Mouse (Mus musculus) layer of hippocampus, postnatal 10 days (tissue): ENCODE results near the gene Clybl. TPM values are rescaled to one million over a fixed set of nuclear protein-coding genes. Genes with fewer than 3 reads are reported as not detected.

Experiments
- DNase-seq, 2 experiments: peaks; one replicate each; pipeline ENCODE4 v3.0.0; 2021; ENCODE audit warnings: low spot score in 2 of 2
- total RNA-seq, 2 experiments: library from RNA; stranded (reverse); gene quantifications; 2 replicates each; pipeline ENCODE4 v1.2.3; 2021

Clybl gene
- total RNA-seq, 2 experiments from 2014 or later: 22.5 to 24.1 TPM

DNA sequence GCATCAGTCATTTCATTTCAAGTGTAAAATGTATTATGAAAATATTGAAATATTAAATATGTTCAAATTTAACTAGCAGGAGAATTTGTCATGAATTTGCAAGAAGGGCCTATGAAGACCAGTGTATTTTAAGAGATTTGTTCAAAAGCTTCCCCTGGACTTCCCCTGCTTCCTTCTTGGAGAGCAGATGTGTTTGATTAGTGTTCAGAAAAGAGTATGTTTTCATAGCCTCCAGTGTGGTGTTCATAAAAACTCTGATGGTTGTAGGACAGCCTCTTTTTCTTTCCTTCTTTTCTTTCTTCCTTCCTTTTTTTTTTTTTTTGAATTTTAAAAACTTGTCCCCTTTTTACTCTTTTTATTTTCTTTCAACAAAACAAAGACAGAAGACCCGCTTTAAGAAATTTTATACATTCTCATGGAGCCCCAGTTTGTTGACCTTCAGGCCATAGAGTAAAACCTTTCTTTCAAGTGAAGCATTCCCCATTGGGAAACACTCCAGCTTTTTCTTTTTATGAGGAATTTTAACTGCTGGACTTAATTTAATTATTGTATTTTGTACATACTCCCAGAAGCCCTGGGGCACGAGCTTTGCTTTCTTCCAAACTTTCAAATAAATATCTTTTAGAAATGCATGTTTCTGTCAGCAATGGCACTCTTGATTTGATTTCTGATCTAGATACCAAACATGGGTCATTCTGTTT, 231.5 kb downstream of the Clybl start:
- no peak for DNase-seq

DNA sequence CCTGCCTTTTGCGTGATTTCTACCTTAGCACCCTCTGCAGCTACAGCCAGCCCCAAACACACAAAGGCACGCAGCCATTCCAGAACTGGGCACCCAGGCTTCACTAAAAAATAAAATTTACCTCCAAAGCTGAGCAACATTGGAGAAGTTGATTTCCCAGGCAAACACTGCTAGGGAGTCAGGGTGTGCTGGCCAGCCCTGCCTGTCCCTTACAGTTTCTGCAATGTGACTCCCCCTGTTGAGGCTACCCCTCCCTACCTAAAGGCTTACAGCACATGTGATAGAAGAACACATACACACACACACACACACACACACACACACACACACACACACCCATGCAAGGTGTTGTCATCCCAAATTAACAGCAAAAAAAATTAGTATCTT, 232.0 kb downstream of the Clybl start:
- no peak for DNase-seq

DNA sequence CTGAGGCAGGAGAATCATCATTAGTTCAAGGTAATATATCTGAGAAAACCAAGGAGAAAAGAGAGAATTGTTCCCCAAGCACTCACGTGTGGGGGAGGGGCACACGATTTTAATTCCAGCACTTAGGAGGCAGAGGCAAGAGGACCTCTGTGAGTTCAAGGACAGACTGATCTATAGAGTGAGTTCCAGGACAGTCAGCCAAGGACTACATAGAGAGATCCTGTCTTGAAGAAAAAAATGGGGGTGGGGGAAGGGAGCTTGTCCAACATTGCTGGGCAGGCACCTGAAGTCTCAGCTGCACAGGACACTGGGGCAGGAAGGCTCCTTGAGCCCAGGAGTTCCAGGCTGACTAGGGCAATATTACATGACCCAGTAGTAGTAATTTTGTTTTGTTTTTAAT, 233.3 kb downstream of the Clybl start:
- DNase-seq: no peak

DNA sequence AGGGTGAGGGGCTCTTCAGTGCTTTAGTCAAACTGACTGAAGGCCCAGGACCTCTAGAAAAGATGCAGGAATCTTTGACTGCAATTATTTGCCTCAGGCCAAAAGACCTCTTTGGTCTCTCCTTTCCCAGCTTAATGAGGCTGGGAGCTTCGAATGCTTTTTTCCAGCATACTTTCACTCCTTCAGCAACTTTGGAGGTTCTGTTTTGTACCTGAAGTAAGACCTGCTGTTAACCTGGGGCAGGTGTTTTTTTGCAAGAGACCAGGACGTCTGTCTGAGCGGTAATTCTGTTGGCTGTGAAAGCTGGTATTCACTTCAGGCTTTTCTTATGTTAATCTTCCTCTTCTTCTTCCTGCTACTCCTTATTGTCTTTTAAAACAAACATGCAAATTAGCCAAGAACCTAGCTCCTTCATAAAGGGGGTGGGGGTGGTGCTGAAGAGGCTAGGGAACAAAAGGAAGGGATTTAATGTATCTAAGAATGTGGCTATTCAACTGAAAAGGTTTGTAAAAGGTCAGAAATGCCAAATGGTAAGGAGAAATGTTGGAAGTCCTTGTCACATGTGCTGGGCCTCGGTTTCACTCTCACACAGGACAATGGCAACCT, 234.8 kb downstream of the Clybl start:
- no peak for DNase-seq

DNA sequence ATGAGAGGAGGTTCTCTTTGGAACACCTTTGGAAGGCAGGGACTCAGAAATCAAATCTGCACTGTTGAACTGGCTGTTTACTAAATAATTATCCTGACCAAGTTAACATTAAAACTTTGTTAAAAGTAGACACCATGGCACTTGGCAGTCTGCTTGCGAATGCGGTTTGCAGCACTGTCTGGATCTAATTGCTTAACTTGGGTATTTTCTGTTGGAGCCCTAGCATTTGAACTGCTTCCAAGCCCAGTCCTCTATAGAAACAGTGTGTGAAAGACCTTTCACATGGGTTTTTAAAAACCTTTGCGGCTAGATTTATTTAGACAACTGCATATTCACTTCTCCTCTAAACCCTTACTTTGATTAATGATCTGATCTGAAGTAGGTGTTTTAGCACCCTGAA, 242.9 kb downstream of the Clybl start:
- DNase-seq: no peak

DNA sequence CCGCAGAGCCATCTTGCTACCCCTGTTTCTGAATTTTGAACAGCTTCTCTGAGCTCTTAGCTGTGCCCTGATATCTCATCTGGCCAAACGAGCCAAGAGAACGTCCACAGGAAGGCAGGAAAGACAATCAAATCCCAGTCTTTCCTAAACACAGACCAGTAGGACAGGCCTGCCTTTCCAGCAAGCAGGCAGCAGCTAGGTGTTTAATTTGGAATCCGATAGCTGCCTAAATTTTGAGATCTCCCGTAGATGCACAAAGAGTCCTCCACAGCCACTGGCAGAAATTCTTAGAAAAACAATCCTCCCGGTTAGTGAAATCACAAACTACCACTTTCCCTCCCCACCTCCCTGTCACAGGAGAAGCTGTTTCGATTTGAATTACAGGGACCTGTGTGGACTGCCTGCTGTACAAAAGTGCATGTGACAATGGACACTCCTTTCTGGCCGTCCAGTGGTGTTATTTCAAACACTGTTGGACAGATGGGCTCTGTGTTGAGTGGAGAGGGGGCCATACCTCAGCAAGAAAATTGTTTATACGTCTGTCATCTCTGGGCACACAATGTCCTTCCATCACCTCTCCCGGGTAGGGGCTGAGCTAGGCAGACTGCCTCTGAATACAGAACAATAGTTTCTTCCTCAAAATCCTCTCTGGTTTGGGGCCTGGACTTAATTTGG, 245.2 kb downstream of the Clybl start:
- no peak for DNase-seq

DNA sequence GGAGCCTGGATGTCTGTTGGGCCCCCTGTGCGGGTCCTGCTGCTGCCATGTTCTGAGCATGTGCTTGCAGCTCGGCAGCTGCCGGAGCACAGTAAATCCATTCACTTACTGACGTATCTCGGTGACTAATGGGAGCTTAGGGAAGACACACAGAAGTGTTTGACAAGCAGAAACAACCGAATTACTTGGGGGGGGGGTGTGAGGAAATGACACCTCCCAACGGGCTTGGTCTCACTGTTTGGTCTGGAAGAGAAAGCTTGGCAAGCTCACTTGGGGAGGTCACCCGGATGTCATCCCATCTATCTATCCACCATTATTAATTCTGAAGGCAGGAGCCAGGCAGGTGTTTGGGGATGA, 245.7 kb downstream of the Clybl start:
- DNase-seq: no peak

DNA sequence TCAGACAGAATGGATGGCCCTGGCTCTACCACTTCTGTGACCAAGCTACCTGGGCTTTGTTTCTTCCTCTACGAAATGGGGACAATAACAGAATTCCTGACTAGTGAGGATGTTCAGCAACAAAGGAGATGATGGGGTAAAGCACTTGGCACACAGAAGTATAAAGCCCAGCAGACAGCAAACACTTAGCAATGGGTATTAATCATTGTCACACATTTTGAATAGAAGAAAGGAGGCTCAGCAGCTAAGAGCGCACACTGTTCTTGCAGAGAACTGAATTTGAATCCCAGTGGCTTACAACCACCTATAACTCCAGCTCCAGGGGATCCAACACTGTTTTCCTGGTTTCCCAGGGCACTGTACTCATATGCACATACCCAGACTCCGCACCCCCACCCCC, 246.2 kb downstream of the Clybl start:
- DNase-seq: no peak

DNA sequence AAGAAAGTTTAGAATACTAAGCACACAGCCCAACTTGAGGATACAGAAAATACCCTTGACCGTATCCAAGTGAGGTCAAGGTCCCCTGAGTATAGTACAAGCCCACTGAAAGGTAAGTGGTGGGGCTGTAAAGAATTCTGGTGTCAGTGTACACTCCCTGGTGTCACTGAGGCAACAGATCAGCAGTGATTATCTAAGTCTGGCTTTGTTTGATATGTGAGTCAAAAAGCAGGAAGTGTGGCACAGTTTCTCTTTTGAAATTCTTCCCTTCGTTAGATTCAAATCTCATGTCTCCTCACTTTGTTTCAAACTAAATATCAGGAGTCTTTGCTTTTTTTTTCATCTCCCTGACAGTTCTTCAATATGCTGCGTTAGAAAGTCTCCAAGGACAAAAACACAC, 251.1 kb downstream of the Clybl start:
- no peak for DNase-seq

DNA sequence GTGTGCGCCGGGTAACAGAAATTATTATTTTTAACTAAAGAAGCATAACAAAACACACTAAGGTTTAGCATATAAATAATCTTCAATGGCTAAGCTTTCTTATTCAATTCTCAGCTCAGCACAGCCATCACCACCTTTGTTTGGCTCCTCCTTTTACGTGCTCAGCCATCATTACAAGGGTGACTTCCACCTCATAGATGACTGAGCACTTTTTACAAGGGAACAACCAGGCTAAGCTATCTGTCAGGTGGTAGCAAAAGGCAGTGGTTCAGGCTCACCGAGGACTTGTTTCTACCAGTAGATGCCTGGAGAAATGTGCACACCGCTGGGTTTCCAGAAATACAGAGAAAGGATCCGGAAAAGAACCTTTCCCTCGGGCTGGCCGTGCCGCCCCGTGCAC, 252.5 kb downstream of the Clybl start:
- DNase-seq: no peak

DNA sequence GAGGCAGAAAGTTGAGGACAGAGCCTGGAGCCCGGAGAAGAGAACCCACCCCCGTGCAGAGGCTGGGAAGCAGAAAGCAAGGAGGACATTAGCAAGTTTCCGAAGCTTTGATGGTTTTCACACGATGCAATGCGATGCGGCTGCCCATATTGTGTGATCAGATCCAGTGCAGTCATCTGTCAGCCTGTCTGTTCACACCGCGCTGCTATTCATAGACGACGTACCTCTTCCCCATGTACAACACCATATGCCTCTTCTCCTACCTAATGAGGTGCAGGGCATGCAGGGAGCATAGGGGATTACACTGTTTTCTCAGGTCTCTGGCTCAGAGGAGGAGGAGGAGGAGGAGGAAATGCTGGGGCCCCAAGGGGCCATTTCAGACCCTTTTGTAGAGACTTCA, 255.3 kb downstream of the Clybl start:
- no peak for DNase-seq

DNA sequence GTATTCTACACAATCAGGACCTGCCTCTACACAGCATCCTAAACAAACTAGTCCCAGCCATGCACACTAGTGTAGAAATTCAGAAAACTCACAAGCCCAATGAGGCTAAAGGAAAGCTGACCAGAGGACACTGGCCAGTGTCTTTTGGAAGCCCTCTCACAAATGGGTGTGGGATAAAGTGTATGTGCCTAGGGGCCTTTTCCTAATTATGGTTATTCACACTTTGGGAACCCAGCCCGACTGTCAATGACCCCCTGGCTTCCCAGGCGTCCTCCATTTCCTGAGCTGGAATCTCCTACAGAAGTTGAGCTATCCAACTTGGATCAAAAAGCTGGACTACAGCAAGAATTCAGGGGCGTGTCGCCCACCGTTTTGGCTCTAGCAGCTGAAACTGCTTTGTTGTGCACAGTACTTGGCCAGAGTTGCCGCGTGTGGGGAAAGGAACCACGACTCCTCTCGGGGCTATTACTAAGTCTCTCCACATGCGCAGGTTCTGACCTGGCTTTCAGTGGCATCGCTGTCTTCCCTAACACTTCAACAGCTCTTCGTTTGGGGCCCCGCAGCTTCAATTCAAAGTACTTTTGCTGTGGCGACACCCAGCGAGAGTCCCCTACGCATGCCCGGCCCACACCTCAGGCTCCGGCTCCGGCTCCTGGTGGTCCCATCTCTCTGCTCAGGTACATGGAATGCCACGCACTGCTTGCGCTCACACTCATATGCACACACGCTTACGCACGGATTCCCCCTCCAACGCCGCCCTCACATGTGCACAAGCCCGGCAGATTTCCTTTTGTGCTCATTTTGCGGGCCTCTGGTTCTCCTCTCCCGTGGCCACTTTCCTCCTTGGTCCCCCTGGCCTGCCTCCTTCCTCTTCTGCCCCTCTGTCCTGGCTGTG, 268.3 kb downstream of the Clybl start:
- DNase-seq: peak in 1 of 2 experiments; percentile 19

DNA sequence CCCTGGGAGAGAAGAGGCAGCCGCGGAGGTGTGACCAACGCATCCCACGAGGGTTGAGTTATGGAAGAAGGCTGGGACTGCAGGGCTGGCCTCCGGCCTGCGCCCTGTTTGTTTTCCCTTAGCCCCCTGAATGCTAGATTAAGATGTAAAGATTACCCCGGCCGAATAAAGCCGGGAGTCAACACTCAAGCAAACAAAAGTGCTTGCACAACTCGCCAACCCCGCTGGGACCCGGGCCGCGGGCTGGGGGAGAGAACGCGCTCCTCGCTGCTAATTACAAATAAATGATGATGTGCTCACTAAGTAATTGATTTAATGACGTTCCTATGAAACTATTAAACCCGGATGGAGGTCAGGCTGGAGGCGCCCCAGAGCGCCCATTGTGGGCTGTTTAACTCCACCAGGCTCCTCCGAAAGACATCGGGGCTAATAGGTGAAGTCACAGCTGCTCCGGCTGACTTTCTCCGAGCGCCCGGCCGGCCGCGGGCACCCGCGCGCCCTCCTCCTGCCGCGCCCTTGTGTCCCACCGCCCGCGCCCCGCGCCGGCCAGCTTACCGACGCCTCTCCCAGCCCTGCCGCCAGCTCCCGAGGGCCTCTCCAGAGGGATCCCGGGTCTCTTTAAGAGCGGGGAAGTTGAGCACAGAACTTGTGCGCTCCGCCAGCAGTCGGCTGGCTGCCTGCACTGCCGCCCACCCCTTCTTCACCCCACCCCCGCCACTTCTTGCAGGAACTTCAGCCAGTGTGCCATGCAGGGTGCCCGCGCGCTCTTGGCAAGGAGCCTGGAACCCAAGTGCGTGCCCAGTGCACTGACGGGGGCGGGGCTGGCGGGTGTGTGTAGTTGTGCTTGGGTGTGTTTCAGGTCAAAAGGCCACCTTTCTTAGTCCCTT, 269.2 kb downstream of the Clybl start, which contains the start of gene Gm5089:
TSS of gene Gm5089 (minus strand) at position 620 of the 887 bp plus-strand sequence.
- DNase-seq: peak; percentile 64 to 77

DNA sequence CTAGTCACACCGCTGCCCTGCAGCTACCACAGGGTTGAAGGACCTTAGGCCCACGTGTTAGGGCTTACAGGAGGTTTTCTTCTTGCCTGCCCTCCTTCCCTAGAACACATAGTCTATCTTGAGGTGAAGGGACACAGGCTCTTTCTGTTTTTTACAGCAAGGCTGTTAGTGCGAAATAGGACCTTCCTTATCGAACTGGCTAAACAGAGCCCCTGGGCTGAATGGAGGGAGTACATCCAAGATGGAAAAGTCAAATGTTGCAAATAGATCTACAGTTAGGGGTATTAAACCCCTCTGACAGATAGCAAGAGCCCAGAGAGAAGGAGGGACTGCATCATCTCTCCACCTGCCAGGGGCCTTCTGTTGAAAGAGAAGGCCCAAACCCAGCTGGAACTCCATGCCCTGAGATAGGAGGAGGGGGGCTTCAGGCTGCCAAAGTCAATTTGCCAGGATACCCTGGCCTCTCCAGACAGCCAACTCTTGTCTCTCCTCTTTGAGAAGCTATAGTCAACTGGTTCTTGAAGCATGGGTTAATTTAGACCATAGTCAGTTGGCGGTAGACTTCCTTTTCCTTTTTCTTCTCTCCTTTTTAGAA, 270.1 kb downstream of the Clybl start:
- DNase-seq: no peak

Other genes with a start within 250 kb of the Clybl start
- under 1 TPM; 0.71 to 0.83 TPM for gene Gpr183, start 216.5 kb upstream of the Clybl start, total RNA-seq
- not detected for gene Timm8a2, start 147.0 kb upstream of the Clybl start, total RNA-seq
- 10 to 100 TPM; 78.5 to 89.9 TPM for gene Tm9sf2, start 74.7 kb upstream of the Clybl start, total RNA-seq